Mouse (Mus musculus): ENCODE results near the gene Pcgf2. TPM values are rescaled to one million over a fixed set of nuclear protein-coding genes. Genes with fewer than 3 reads are reported as not detected.

Pcgf2 gene
- 3.3 and 3.7 TPM in 2 replicates for polyA plus RNA-seq (2021; fragmentation: Nextera tagmentation)
- long read RNA-seq, experiment 1 = 0 reads
- long read RNA-seq, experiment 2 = 0 reads

DNA sequence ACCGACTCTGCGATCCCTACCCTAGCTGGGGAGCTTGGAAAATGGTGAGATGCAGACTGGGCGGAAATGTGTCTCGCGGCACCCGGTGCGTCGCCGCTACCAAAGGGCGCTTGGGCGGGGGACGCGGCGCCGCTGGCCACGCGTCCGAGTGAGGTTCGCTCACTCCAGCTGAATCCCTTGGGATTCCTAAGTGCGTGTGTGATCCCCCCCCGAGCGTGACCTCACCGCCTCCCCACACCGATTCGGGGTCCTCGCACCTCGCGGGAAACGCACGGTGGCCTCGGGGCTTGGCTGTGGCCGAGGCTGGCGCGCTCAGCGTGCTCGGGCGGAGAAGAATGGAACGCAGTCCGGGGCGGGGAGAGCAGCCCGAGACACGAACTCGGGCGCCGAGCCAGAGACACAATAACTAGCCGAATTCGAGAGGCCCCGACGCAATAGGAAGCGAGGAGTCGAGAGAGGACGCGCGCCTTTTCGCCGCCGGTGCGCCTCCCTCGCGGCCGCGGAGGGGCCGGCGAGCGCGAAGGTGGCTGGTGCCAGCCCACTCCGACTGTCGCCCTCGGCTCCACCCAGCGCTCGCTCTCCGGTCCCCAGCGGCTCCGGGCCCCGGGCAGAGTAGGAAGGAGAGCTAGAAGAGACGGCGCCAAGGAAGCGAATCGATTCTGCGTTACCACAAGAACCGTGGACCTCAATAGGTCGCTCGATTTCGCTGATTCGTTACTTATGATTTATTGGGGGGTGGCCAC lies at the start of gene Pcgf2:
TSS of gene Pcgf2 (minus strand) at position 495 of the 743 bp plus-strand sequence.

DNA sequence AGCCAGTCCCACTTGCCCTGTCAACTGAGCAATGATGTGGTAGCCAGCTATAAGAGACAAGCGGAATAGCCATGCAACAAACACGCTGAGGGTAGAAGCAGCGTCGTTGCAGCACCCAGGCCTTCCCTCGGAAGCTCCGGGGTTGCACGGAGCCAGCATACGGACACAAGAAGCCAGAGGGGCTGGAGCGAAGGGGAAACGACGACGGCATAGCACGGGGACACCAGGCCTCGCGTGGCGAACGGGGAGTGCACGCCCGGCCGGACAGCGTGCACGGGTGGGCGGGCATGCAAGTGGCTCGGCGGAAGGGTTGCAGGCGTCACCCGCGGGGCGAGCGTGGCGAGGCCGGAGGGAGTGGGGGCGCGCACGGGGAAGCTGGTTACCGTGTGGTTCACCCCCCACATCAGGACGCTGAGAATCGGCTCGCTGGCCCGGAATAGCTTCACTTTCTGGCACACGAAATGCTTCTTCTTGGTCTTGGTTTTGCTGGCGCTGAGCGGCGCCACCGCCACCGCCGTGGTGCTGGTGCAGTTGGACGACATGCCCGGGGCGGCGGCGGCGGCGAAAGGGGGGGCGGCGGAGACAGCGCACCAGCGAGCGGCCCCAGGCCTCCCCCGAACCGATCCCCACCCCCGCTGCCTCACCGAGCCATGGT lies 43.9 kb upstream of the Pcgf2 start, which contains the start of gene Pip4k2b:
TSS of gene Pip4k2b (minus strand) at position 642 of the 655 bp plus-strand sequence.

DNA sequence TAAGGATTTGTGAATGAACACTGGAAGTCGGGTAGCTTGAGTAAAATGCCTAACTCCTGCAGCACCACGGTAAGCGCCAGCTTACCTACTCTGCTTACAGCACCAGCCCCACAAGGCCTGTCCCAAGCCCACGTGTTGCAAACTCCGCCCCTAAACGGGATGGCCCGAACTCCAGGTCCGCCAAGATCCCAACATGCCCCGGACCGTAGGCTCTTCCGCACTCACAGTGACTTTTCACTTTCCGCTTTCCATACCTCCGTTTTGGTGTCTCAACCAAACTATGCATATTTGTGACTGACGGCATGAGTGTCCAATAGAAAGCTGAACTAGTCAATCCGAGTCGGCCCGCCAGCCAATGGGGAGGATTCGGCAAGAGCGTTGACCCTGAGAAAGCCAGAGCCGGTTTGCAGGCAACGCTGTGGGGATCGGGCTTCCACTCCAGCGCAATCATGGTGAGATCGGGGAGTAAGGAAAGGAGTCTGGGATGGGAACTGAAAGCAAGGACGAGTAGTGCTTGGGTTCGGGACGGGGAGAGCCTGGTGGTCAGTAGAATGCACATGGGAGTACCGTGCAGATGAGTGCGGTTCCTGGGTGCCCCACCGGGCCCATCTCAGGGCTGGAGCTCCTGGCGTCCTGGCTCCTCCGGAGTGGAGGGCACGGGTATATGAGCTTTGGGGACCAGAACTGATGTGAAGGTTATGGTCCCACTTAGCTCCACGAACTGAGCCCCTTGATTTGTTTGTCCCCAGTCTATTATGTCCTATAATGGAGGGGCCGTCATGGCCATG lies 2.9 kb upstream of the Pcgf2 start, which contains the start of gene Psmb3:
TSS of gene Psmb3 (plus strand) at position 361 of the 788 bp plus-strand sequence.

DNA sequence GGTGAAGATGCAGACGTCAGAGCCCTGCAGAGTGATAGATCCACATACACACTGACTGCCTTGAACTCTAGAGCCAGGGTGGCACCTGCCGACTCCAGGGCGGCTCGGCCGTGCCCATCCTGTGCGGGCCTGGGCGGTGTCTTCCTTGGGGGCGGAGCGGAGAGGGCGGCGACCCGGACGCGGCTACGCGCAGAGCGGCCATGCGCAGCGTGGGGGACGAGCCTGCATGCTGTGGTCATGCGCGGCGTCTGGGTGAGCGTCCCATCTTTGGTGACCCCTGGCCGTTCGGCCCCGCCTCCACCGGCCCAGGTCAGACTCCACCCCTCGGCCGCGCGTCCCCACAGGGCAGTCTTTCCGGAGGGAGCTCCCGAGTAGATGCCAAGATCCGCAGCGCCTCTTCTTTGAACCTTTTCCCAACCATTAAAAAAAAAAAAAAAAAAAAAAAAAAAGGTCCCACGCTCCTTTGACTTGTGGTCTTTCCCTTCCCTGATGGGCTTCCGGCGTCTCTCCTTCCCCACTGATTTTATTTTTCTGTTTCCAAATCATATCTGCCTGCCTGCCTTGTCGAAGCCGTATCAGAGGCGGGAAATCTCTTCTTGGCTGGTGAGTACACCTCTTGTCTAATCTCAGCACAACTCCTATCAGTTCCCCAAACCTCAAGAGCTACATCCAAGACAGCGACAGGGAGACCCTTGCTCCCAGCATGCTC lies 14.5 kb downstream of the Pcgf2 start, which contains the start of gene Cisd3:
TSS of gene Cisd3 (plus strand) at position 214 of the 709 bp plus-strand sequence.

DNA sequence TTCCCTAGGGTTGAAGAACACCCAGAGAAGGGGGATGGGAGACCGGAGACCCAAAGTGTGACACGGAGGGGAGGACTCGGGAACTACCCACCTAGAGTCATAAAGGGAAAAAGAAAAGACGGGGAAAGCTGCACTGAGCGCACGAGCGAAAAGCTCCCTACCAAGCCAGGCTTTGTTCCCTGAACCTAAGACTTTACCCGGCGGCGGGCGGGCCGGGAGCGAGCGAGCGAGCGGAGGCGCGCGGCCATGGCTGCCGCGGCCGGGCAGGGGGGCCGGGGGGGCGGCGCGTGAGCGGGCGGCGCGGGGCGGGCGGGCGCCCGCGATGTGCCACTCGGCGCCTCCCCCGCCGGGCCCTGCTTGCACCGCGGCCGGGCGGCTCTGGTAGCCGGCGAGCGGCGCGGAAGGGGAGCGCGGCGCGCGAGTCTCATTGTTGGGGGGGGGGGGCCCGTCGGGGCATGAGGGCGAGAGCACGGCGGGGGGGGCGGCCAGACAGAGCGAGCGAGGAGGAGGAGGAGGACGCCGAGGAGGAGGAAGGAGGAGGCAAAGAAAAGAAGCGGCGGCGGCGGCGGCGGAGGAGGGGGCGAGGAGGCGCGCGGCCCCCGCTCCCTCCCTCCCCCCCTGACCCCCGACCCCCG lies 37.3 kb downstream of the Pcgf2 start, which contains the start of gene Mllt6:
TSS of gene Mllt6 (plus strand) at position 522 of the 635 bp plus-strand sequence.

Small RNA genes within 50 kb of the gene (microRNA-seq; reads per million reads assigned to microRNA genes)
- 0.64 reads per million for gene Gm24158
- gene Mir6927 = 0.64 reads per million
- gene Mir8102 = not detected

Other genes with a start within 250 kb of the Pcgf2 start
- gene 4933428G20Rik, start 200.2 kb downstream of the Pcgf2 start, polyA plus RNA-seq (2021; fragmentation: Nextera tagmentation) = not detected in 2 replicates
- 4.8 and 6.1 TPM in 2 replicates for gene Srcin1, start 124.3 kb downstream of the Pcgf2 start, polyA plus RNA-seq (2021; fragmentation: Nextera tagmentation)
- 2.8 and 4.2 TPM in 2 replicates for gene Epop, start 70.8 kb downstream of the Pcgf2 start, polyA plus RNA-seq (2021; fragmentation: Nextera tagmentation)
- 4.2 and 4.3 TPM in 2 replicates for gene Mllt6, start 37.1 kb downstream of the Pcgf2 start, polyA plus RNA-seq (2021; fragmentation: Nextera tagmentation)
- gene Cisd3, start 14.7 kb downstream of the Pcgf2 start, polyA plus RNA-seq (2021; fragmentation: Nextera tagmentation) = 79.0 and 82.9 TPM in 2 replicates
- 415 and 436 TPM in 2 replicates for gene Psmb3, start 2.9 kb upstream of the Pcgf2 start, polyA plus RNA-seq (2021; fragmentation: Nextera tagmentation)
- gene Pip4k2b, start 44.2 kb upstream of the Pcgf2 start, polyA plus RNA-seq (2021; fragmentation: Nextera tagmentation) = 2.4 and 3.1 TPM in 2 replicates
- 8.1 and 8.3 TPM in 2 replicates for gene Cwc25, start 66.1 kb upstream of the Pcgf2 start, polyA plus RNA-seq (2021; fragmentation: Nextera tagmentation)
- gene 1700001P01Rik, start 75.4 kb upstream of the Pcgf2 start, polyA plus RNA-seq (2021; fragmentation: Nextera tagmentation) = 0.53 TPM in 1 of 2 replicates, not detected in the other
- gene Rpl23, start 81.9 kb upstream of the Pcgf2 start, polyA plus RNA-seq (2021; fragmentation: Nextera tagmentation) = 631 and 670 TPM in 2 replicates
- 36.2 and 46.2 TPM in 2 replicates for gene Lasp1, start 98.5 kb upstream of the Pcgf2 start, polyA plus RNA-seq (2021; fragmentation: Nextera tagmentation)
- 88.3 and 97.9 TPM in 2 replicates for gene B230217C12Rik, start 140.3 kb upstream of the Pcgf2 start, polyA plus RNA-seq (2021; fragmentation: Nextera tagmentation)
- gene Fbxo47, start 183.7 kb upstream of the Pcgf2 start, polyA plus RNA-seq (2021; fragmentation: Nextera tagmentation) = 0.77 and 1.2 TPM in 2 replicates